Mouse (Mus musculus): ENCODE data around the gene Map3k5.

GRCm38 (mm10) chr10:20160914-20161313, 226.6 kb downstream of the Map3k5 start:
- TF ChIP-seq FLI1 (IDR thresholded peaks at IDR 0.05; ENCODE audit: low read length), result no peak
- TF ChIP-seq GATA1 (IDR thresholded peaks at IDR 0.05; ENCODE audit: borderline replicate concordance, low read length), result no peak
